Mouse (Mus musculus) mature B cell (primary cell): ENCODE measurements around the gene Cops4.

Experiments used
- in situ Hi-C: fragments of 300-500 bp; cut with MboI; formaldehyde crosslinking; loops from 2 replicates; pipeline ENCODE4 v1.14.3; 2019

Cops4 gene

DNA sequence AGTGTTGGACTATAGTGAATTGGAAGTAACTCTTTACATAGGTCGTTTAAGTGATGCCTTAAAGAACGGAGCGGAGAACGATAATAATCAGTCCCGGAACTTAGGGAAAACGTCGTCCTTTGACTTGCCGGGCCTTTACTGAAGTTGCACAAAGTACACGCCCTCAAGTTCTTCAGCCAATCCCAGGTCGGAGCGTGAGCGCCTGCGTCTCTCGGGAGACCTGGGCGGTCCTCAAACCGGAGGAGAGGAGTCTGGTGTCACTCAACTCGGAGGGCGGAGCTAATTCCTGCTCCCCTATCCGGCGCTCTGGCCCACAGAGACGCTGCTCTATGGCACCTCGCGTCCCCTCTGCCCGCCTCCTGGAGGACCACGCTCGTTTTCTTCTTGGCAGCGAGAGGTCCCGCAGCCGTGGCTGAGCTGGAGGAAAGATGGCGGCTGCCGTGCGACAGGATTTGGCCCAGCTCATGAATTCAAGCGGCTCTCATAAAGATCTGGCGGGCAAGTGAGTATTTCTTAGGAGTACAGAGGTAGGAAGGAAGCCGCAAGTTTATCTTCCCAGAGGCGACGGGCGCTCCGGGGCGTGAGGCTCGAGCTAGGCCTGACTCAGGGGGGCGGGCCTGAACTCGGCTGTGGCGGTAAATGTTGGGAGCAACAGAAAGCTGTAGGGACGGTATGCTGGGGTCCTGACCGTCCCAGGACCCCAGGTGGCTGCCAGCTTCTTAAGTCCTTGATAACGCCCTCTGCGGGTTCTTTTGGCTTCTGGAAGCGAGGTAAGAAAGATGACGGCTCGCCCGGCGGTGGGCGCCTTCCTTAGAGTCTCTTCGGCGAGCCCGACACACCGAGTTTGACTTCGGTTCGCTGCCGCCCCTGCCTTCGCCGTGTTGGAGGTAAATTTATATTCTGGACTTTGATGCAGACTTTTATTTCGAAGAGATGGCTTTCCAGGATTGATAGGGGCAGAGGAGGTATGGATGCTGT is at the start of gene Cops4:
Cops4 (plus strand) TSS at position 261 of the 978 bp plus-strand sequence.
- in situ Hi-C loops, result no loop called here

GRCm38 (mm10) chr5:100476328-100476727 is 41.8 kb upstream of the Cops4 start:
- in situ Hi-C loops, result no loop called here

GRCm38 (mm10) chr5:100477604-100478003 is 40.5 kb upstream of the Cops4 start:
- in situ Hi-C loops, result no loop called here

DNA sequence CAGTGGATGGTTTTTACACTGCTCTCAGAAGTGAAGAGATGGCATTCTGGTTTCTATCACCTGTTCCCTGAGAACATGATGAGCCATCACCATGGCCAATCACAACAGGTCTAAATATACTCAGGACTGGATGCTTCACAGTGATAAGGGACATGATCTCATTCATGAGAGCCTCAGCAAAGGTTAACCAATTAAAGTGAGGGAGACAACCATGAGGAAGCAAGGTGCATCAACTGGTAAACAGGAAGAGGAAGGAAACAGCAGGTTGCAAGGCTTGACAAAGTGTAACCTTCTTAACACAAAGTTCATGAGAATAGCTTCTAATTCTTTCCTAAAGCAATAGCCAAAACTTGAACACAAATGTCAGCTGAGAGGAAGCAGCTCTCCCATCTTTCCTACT is 34.5 kb upstream of the Cops4 start:
- in situ Hi-C loops, result no loop called here

- in situ Hi-C loops, result no loop called here
Measured at GRCm38 (mm10) chr5:100487120-100487519, 31.0 kb upstream of the Cops4 start.

DNA sequence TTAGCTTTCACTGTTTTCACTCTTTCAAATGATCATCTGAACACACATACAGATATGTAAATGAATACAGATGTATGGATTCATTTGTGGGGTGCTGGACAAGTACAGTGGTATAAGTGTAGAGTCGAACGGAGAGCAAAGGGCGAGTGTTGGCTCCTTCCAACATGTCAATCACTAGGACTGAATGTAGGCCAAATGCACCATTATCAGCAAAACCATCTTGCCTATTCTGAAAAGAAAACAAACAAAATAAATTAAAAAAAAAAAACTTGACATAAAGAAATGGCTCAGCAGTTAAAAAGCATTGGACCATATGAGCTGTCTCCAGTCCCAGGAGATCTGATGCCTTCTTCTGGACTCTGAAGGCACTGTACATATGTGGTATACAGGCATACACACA is 29.9 kb upstream of the Cops4 start:
- in situ Hi-C loops, result no loop called here

DNA sequence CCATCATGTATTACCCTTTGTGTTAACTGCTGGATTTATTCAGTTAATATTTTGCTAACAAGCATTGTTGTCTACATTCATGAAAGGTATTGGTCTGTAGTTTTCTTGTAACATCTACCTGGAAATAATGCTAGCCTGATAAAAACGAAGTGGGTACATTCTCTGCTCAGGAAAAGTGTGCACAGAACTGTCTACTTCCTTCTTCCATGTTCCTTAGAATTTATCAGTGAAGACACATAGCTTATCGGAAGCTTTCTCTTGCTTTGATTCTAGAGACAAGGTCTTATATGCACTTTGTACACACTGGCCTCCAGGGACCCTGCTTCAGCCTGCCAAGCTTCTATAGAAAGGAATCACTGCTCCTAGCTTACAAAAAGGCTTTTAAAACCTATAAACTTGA is 28.8 kb upstream of the Cops4 start:
- in situ Hi-C loops, result no loop called here

- in situ Hi-C loops, result no loop called here
Measured at GRCm38 (mm10) chr5:100491704-100492103, 26.4 kb upstream of the Cops4 start.

DNA sequence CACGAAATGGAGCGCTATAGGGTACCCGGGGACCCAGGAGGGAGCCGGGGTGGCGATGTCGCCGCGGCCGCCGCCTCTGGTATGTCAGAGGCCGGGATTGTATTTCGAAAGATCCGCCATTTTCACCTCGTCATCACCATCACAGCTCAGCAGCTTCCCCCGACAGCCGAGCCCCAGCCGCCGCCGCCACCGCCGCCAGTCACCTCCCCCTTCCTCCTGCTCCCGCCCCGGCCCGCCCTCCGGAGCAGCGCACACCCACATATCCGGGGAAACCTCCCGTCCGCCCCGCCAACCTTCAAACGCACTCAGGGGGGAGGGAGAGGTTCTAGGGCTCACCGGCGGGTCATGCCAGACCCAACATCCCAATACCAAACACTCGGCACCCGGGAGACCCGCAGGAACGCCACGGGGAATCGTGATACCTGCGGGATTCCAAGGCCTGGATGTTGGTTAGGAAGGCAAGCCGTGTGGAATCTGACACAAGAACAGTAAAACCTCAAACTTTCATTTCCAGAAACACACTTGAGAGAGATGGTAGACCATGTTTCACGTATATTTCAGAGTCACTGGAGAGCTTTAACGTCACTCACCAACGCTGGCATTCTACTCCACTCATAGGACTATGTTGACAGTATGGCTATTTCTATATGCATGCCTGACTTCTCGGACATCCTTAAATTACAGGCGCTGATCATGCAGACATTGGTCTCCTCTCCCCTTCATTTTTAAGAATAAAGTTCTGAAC is 19.5 kb upstream of the Cops4 start:
- in situ Hi-C loops, result loop anchor here (5.0 kb wide), 1 partner anchor 66 kb away; no protein-coding TSS in a partner anchor

DNA sequence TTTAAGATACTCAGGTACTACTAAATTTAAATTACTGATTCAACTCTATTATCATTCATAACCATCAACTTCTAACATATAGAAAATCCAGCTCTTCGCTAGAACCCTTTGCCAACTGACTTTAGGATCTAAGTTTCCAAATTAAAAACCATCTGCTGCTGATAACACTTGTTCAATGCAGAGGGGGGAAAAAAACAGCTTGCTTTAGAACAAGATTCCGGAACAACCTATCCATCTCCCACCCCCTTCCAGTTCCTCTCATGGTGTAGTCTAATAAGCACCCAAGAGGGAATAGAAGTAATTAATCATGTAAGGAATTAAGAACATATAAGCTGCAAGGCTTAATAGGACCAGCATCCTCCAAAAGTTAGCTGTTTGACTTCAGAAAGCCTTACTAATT is 18.9 kb upstream of the Cops4 start:
- in situ Hi-C loops, result loop anchor here (5.0 kb wide), 1 partner anchor 67 kb away; no protein-coding TSS in a partner anchor

GRCm38 (mm10) chr5:100499831-100500304 is 18.2 kb upstream of the Cops4 start:
- in situ Hi-C loops, result loop anchor here (5.0 kb wide), 1 partner anchor 68 kb away; no protein-coding TSS in a partner anchor

DNA sequence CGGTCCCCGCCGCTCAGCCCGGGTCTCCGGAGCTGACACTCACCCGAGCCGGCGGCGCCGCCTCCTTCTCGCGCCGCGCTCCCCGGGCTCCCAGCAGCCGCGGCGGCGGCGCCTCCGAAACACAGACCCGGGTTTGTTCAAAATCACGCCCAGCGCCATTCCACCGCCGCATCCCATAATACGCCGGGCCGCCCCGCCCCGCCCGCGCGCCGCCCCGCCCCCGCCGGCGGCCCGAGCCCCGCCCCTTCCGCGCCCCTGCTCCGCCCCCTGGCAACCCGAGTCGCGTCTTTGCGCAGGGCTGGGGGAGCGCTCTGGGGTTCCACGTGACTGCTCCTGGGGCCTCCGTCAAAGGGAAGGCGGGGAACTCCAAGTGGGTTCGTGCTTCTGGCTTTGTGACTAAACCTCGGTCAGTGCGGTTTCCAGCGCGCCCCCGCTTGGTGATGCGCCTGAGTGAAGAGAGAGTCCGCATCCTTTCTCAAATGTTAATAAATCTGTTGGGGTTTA is 17.6 kb upstream of the Cops4 start, which contains the start of gene Lin54:
Lin54 (minus strand) TSS at position 182 of the 504 bp plus-strand sequence.
- in situ Hi-C loops, result no loop called here

- in situ Hi-C loops, result no loop called here
Measured at GRCm38 (mm10) chr5:100501267-100501666, 16.8 kb upstream of the Cops4 start.

GRCm38 (mm10) chr5:100509247-100509646 is 8.9 kb upstream of the Cops4 start:
- in situ Hi-C loops, result no loop called here

DNA sequence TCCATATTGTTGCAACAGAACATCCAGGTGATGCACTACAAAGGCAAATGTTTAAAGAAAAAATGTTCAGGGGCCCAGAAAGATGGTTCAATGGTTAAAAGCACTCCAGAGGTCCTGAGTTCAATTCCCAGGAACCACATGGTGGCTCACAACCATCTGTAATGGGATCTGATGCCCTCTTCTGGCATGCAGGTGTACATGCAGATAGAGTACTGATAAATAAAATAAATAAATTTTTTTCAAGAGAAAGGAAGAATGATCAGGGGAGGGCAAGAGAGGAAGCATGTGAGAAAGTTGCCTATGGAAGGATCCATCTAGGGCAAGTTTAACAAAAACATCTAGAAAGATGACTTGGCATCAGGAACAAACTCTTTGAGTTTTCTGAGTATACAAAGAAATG is 5.5 kb upstream of the Cops4 start:
- in situ Hi-C loops, result no loop called here

GRCm38 (mm10) chr5:100519027-100519411 is 910 bp downstream of the Cops4 start:
- in situ Hi-C loops, result no loop called here

- in situ Hi-C loops, result no loop called here
Measured at GRCm38 (mm10) chr5:100520223-100520622, 2.1 kb downstream of the Cops4 start.

DNA sequence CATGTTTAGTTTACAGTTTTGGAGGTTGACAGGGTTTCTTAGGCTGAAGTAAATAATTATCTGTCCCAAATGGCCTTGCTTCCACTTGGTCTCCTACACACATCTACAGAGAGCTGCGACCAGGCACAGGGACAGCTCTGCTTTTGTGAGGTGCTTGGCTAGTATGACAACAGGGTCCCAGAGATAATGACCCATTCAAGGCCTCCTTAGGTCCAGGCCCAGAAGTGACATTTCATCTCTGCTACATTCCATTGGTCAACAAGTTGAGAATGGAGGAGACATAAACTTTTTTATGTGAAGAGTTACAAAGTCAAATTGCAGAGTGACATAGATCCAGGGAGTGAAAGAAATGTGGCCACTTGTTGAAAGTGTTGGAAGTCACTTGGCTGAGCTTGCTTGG is 5.2 kb downstream of the Cops4 start:
- in situ Hi-C loops, result no loop called here

DNA sequence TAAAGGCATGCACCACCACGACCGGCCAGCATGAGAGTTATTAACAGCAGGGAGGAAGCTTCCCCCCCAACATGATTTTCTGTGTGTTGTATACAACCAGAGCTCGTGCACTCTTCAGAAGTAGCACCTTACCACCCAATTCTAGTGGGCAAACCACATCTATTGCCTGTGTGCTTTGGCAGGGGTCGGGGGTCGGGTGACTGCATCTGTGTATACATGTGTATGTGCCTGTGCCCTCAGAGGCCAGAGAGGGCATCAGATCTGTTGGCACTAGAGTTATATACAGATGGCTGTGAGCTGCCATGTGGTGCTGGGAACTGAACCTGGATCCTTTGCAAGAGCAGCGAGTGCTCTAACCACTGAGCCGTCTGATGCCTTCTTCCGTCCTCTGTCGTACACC is 6.8 kb downstream of the Cops4 start:
- in situ Hi-C loops, result no loop called here

DNA sequence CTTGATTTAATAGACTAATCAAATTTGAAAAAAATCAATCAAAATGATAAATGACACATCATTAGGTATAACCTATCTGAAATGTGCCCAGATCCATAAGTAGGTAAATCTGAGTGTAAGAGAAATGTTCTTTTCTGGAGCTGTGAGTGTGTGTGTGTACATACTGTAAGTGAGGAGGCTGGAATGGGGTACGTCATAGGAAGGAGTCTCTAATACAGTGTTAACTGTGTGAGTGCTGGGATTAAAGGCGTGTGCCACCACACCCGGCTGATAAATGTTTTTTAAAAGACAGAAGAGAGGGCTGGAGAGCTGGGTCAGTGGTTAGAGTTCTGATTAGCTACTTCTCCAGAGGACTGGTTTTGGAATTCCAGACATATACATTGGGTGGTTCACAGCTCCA is 7.5 kb downstream of the Cops4 start:
- in situ Hi-C loops, result no loop called here

DNA sequence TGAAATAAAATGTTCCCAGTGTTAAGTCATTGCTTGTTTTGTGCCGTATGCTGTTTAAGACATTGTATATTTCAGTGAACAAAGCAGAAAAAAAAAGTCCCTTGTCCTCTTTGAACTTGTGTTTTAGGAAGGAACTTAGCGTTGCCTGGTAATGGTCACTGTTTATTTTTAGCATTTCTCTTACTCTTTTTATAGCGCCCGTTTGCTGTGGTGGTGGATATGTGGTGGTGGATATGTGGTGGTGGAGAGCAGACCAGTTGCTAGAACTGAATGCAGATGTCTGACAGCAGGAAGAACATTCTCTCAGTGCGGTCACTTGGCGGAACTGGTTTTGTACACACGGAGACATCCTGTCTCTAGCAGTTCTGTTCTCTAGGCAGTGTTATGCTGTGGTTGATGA is 8.1 kb downstream of the Cops4 start:
- in situ Hi-C loops, result no loop called here

GRCm38 (mm10) chr5:100535826-100536225 is 17.7 kb downstream of the Cops4 start:
- in situ Hi-C loops, result no loop called here
